Mouse (Mus musculus) liver, embryonic 14.5 days (tissue): ENCODE data around the gene Cep19.

ENCODE experiments used
- CTCF ChIP-seq: IDR thresholded peaks from 2 replicates; pipeline ENCODE4 v1.5.1; 2016; ENCODE audit warnings: antibody characterized with exemption, low read depth, control low read depth
- EP300 ChIP-seq: IDR thresholded peaks from 2 replicates; pipeline ENCODE4 v1.6.1; 2016; ENCODE audit warnings: antibody characterized with exemption, low read depth

GRCm38 (mm10) chr16:32129449-32130189 is 30.0 kb downstream of the Cep19 start:
- TF ChIP-seq CTCF, result no peak
- no peak for TF ChIP-seq EP300
